Mouse (Mus musculus) right cerebral cortex, postnatal 10 days (tissue): ENCODE data around the gene Mthfr.
A peak's percentile ranks its signal among the peaks of the same experiment; 100 is the strongest.
"Not testable (repeated sequence)": the region's sequence is repeated elsewhere in the genome, so short reads cannot be mapped to it uniquely, and the experiment has no call there.

Source experiments
- DNase-seq, 2 experiments: peaks; one replicate each; pipeline ENCODE4 v3.0.0; 2021; ENCODE audit warnings: low spot score in 2 of 2

The Mthfr gene

DNA sequence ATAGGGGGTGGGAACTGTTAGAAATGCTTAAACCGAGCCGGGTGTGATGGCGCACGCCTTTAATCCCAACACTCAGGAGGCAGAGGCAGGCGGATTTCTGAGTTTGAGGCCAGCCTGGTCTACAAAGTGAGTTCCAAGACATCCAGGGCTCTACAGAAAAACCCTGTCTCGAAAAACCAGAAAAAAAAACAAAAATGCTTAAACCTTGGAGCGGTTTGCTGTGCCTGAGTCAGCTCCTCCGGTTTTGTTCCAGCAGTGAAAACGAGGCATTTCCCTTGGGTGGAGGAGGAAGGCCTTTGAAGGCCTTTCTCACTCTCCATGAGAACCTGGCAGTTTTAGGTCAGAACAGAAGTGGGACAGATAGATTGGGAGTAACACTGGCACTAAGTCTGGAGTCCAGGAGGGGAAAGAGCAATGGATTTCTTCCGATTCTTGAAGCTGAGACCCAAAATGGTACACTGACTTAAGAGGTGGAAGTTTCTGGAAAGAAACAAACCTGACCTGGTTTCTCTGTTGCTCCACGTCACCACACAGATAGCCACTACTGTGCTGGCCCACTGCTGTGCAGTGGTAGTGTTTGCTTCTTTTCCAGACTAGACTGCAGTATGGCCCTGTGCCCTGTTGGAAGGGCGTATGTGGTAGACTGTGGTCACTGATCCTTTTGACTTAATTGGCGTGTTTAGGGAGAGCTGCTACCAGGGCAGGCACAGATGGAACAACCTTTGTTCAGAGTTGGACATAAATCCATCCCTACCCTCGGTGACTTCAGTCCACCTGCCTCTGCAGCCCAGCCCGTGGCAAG lies 1.4 kb downstream of the Mthfr start:
- peak in 1 of 2 experiments; percentile 44 for DNase-seq

GRCm38 (mm10) chr4:148040933-148041610 lies 2.2 kb downstream of the Mthfr start:
- peak; percentile 65 to 66 for DNase-seq

DNA sequence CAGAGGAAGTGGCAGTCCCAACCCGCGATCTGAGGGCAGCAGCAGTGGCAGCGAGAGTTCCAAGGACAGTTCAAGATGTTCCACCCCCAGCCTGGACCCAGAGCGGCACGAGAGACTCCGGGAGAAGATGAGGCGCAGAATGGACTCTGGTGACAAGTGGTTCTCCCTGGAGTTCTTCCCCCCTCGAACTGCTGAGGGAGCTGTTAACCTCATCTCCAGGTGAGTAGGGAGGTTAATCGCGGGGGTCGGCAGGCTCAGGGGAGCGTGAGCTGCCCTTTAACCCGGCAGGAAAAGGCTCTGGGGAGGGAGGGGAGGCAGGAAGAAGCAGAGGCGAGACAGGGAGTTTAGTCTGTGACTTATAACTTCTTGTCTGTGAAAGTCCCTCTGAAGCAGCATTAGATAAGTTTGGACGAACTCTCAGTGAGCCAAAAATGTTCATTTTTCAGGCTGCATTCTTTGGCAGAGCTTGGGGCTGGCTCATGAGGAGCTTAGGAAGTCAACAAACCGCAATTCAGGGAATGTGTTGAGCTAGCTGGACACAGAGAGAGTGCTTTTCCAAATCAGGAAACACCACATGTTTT lies 2.8 kb downstream of the Mthfr start:
- peak in 1 of 2 experiments; percentile 58 for DNase-seq

- DNase-seq, result not testable (repeated sequence)
Measured at GRCm38 (mm10) chr4:148043327-148043726, 4.5 kb downstream of the Mthfr start.

GRCm38 (mm10) chr4:148044113-148044512 lies 5.2 kb downstream of the Mthfr start:
- no peak for DNase-seq

DNA sequence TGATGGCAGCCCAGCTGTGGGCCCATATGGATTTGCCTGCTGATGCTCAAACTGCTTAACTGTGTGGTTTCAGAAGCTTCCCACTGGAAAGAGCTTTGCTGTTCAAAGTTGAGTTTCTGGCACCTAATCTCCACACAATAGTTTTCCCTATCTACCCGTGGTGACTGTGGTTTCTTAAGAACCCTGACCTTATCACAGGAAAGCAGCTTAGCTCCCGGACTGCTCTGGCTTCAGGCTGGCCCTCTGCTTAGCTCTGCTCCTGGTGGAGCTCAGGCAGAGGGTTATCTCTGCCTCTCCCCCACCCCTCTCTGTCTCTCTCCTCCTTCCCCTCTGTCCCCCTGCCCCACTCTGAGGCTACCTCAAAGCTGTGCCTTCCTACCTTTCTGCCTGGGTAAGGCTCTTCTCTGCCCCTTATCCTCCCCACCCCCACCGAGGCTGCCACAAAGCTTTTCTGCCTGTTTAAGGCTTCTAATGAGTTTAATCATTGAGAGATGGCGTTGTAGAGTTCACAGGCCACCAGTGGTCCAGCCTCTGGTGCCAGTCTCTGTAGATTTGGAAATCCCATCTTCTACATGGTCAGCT lies 7.7 kb downstream of the Mthfr start:
- no peak for DNase-seq

GRCm38 (mm10) chr4:148050396-148050914 lies 11.6 kb downstream of the Mthfr start:
- DNase-seq, result not testable (repeated sequence)

- DNase-seq, result no peak
Measured at GRCm38 (mm10) chr4:148051046-148051776, 12.3 kb downstream of the Mthfr start.

- DNase-seq, result no peak
Measured at GRCm38 (mm10) chr4:148051886-148052285, 13.0 kb downstream of the Mthfr start.

- no peak for DNase-seq
Measured at GRCm38 (mm10) chr4:148052976-148053375, 14.1 kb downstream of the Mthfr start.

DNA sequence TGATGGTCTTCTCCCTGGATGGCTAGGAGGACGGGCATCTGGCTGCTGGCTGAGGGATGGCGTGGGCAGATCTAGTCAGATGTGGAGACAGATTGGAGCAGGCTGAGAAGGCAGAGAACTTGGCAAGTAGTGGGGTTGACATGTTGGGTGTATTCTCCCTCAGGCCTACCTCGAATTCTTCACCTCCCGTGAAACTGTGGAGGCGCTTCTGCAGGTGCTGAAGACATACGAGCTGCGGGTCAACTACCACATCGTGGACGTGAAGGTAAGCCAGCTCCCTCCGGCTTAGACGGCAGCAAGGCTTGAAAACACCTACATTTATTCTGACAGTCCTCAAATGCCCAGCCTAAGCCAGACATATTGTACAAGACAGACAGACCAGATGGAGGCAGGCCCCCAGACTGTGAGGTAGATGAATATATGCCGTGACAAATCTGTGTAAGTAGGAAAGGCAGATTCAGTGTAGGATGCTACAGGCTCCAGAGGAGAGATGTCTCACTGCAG lies 14.6 kb downstream of the Mthfr start:
- DNase-seq, result peak; percentile 72 to 82

GRCm38 (mm10) chr4:148054961-148055695 lies 16.3 kb downstream of the Mthfr start:
- DNase-seq, result no peak

GRCm38 (mm10) chr4:148056246-148056645 lies 17.4 kb downstream of the Mthfr start:
- no peak for DNase-seq

DNA sequence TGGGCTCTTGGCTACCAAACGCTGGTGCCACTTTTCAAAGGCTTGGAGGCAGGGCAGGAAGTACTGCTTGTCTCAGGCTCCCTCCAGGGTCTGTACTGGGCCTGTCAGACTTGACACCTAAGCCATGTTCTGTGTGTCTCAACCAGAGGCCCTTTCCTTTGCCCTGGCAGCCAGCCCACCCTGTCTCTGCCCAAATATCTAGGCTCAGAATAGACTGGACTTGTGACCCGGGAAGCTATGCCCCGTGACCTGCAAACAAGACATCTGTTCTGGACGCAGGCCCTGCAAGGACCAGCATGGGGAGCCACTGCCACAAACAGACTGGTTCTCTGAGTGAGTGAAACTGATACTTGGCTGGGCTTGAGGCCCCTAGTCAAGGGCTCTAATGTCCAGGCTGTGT lies 17.9 kb downstream of the Mthfr start:
- no peak for DNase-seq

- no peak for DNase-seq
Measured at GRCm38 (mm10) chr4:148057661-148058209, 18.9 kb downstream of the Mthfr start.

- DNase-seq, result no peak
Measured at GRCm38 (mm10) chr4:148058218-148058819, 19.4 kb downstream of the Mthfr start.

DNA sequence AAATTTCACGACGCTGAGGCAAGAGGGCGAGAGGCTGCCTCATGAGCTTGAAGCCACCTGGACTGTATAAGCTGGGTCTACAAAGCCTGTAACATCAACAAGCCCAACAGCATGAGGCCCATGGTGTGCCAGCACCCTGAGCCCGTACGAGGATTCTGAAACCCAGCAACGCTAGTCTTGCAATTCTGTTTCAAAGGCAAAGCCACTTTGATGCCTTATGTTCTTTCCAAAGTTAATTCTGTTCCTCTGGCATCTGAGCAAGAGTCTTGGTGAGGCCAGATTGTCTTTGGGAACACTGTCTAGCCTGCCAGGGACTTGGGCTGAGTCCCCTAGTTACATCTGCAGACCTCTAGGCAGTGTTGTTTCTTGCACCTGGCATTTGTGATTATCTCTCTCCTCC lies 20.1 kb downstream of the Mthfr start:
- peak in 1 of 2 experiments; percentile 73 for DNase-seq

GRCm38 (mm10) chr4:148060120-148061085 lies 21.5 kb downstream of the Mthfr start:
- DNase-seq, result no peak

- no peak for DNase-seq
Measured at GRCm38 (mm10) chr4:148061086-148061480, 22.2 kb downstream of the Mthfr start.
